Mouse (Mus musculus): ENCODE results near the gene Fbxw8.

- TF ChIP-seq CTCF (IDR thresholded peaks at IDR 0.05; ENCODE audit: low read depth) (no peak), EP300 (IDR thresholded peaks at IDR 0.05; ENCODE audit: low read depth) (no peak)
Measured at GRCm38 (mm10) chr5:118071766-118072165, 83.5 kb downstream of the Fbxw8 start.
